Mouse (Mus musculus) ZHBTc4 (cell line): ENCODE data around the gene Olfr846.

Experiments
- DNase-seq: peaks from one replicate; pipeline ENCODE4 v3.0.0-alpha.2; 2011; ENCODE audit warnings: low read depth, low spot score

Gene Olfr846

GRCm38 (mm10) chr9:19363905-19364304 lies at the start of gene Olfr846:
TSS of gene Olfr846 (minus strand) at chr9:19364005.
- no peak for DNase-seq

GRCm38 (mm10) chr9:19378569-19378968 lies 14.8 kb upstream of the Olfr846 start, which contains the start of gene Olfr847:
TSS of gene Olfr847 (minus strand) at chr9:19378669.
- DNase-seq = no peak

GRCm38 (mm10) chr9:19336157-19336556 lies 27.6 kb downstream of the Olfr846 start, which contains the start of gene Olfr845:
TSS of gene Olfr845 (plus strand) at chr9:19336457.
- DNase-seq = no peak

- no peak for DNase-seq
Observed at GRCm38 (mm10) chr9:19316047-19316446, 47.8 kb downstream of the Olfr846 start, which contains the start of gene Olfr844. TSS of gene Olfr844 (plus strand) at chr9:19316347.
